Mouse (Mus musculus): ENCODE data around the gene Sirt3.
A peak's percentile ranks its signal among the peaks of the same experiment; 100 is the strongest.

Sirt3 gene

GRCm38 (mm10) chr7:140881696-140882468, at the start of gene Sirt3, which contains the start of gene Psmd13:
TSS of gene Sirt3 (minus strand) at chr7:140882309.
TSS of gene Psmd13 (plus strand) at chr7:140881968.
- peak; percentile 90 for DNase-seq

GRCm38 (mm10) chr7:140927181-140927580, 45.1 kb upstream of the Sirt3 start:
- DNase-seq: no peak

GRCm38 (mm10) chr7:140923070-140923775, 41.1 kb upstream of the Sirt3 start:
- no peak for DNase-seq

GRCm38 (mm10) chr7:140922398-140923069, 40.4 kb upstream of the Sirt3 start:
- peak; percentile 82 for DNase-seq

GRCm38 (mm10) chr7:140921225-140921975, 39.3 kb upstream of the Sirt3 start:
- no peak for DNase-seq

GRCm38 (mm10) chr7:140920418-140921029, 38.4 kb upstream of the Sirt3 start, which contains the start of gene Nlrp6:
TSS of gene Nlrp6 (plus strand) at chr7:140920902.
- no peak for DNase-seq

GRCm38 (mm10) chr7:140919911-140920310, 37.8 kb upstream of the Sirt3 start:
- DNase-seq: no peak

GRCm38 (mm10) chr7:140914031-140914690, 32.1 kb upstream of the Sirt3 start:
- no peak for DNase-seq

- DNase-seq: no peak
Measured at GRCm38 (mm10) chr7:140912846-140913482, 30.9 kb upstream of the Sirt3 start.

- no peak for DNase-seq
Measured at GRCm38 (mm10) chr7:140912293-140912692, 30.2 kb upstream of the Sirt3 start.

GRCm38 (mm10) chr7:140908634-140909107, 26.6 kb upstream of the Sirt3 start:
- peak; percentile 70 for DNase-seq

GRCm38 (mm10) chr7:140908181-140908580, 26.1 kb upstream of the Sirt3 start:
- no peak for DNase-seq

GRCm38 (mm10) chr7:140907697-140908096, 25.6 kb upstream of the Sirt3 start:
- no peak for DNase-seq

GRCm38 (mm10) chr7:140907131-140907530, 25.0 kb upstream of the Sirt3 start:
- DNase-seq: no peak

GRCm38 (mm10) chr7:140905642-140906081, 23.6 kb upstream of the Sirt3 start:
- DNase-seq: no peak

- DNase-seq: peak; percentile 79
Measured at GRCm38 (mm10) chr7:140903212-140903611, 21.1 kb upstream of the Sirt3 start.

- DNase-seq: no peak
Measured at GRCm38 (mm10) chr7:140902036-140902875, 20.1 kb upstream of the Sirt3 start.

- DNase-seq: no peak
Measured at GRCm38 (mm10) chr7:140900220-140900619, 18.1 kb upstream of the Sirt3 start, which contains the start of gene Cox8b. TSS of gene Cox8b (minus strand) at chr7:140900446.

GRCm38 (mm10) chr7:140899121-140899520, 17.0 kb upstream of the Sirt3 start:
- DNase-seq: no peak

- no peak for DNase-seq
Measured at GRCm38 (mm10) chr7:140897863-140898262, 15.8 kb upstream of the Sirt3 start.
